Mouse (Mus musculus): ENCODE results near the gene Fam57b. TPM values are rescaled to one million over a fixed set of nuclear protein-coding genes. Genes with fewer than 3 reads are reported as not detected.

Fam57b gene
- polyA plus RNA-seq, 1 experiment from 2014 or later: 21.4 TPM

GRCm38 (mm10) chr7:126779983-126780970 is 17.2 kb upstream of the Fam57b start:
- H3K36me3 ChIP-seq: peaks cover 28% of the 10 kb centered on the region
- H3K9me3 ChIP-seq: no peaks in the 10 kb centered on the region
- ATAC-seq (ENCODE audit: low FRiP score, low read depth): peak; percentile 79
- H3K4me2 ChIP-seq (replicated peaks): peak overlapping the region; percentile 71
- peak overlapping the region; percentile 38 for H3K4me3 ChIP-seq
- peak overlapping the region; percentile 54 for H3K9ac ChIP-seq
- WGBS: 1% methylated on average over 21 of the region's 21 CpGs
- H3K27ac ChIP-seq: peak overlapping the region; percentile 62
- no peaks in the 10 kb centered on the region for H3K27me3 ChIP-seq (replicated peaks)
- peaks cover 39% of the 10 kb centered on the region for H3K4me1 ChIP-seq

- Histone ChIP-seq H3K27ac (peak within 1 kb of the TSS; percentile 62; the same call in 1 of the 2 replicates), H3K27me3 (replicated peaks) (no peaks in the 10 kb centered on the region), H3K9me3 (no peaks in the 10 kb centered on the region), H3K4me3 (peak within 1 kb of the TSS; percentile 38), H3K9ac (peak within 1 kb of the TSS; percentile 54), H3K36me3 (peaks cover 36% of the 10 kb centered on the region), H3K4me2 (replicated peaks) (peak within 1 kb of the TSS; percentile 71), H3K4me1 (peaks cover 35% of the 10 kb centered on the region)
- peak; percentile 23 for ATAC-seq (ENCODE audit: low FRiP score, low read depth)
- WGBS: 4% methylated on average over 22 of the region's 22 CpGs
Observed at GRCm38 (mm10) chr7:126780971-126781635, 16.4 kb upstream of the Fam57b start, which contains the start of gene Tbx6. Gene Tbx6 (plus strand): TSS chr7:126781483.

GRCm38 (mm10) chr7:126781661-126782370 is 15.7 kb upstream of the Fam57b start:
- H3K4me3 ChIP-seq: peak overlapping the region; percentile 38
- 36% methylated on average over 11 of the region's 11 CpGs for WGBS
- H3K36me3 ChIP-seq: peaks cover 43% of the 10 kb centered on the region
- no peak for ATAC-seq (ENCODE audit: low FRiP score, low read depth)
- no peaks in the 10 kb centered on the region for H3K9me3 ChIP-seq
- no peak overlapping the region; the same call in 1 of the 2 replicates for H3K27ac ChIP-seq
- H3K9ac ChIP-seq: peak overlapping the region; percentile 54; the same call in 1 of the 2 replicates
- H3K4me1 ChIP-seq: peaks cover 33% of the 10 kb centered on the region
- H3K4me2 ChIP-seq (replicated peaks): peak overlapping the region; percentile 71
- no peaks in the 10 kb centered on the region for H3K27me3 ChIP-seq (replicated peaks)

GRCm38 (mm10) chr7:126782693-126783092 is 14.8 kb upstream of the Fam57b start:
- Histone ChIP-seq H3K4me1 (peaks cover 25% of the 10 kb centered on the region), H3K27ac (no peak overlapping the region), H3K4me3 (no peak overlapping the region), H3K4me2 (replicated peaks) (no peak overlapping the region), H3K9me3 (no peaks in the 10 kb centered on the region), H3K27me3 (replicated peaks) (no peaks in the 10 kb centered on the region), H3K36me3 (peaks cover 51% of the 10 kb centered on the region), H3K9ac (no peak overlapping the region)
- WGBS: 85% methylated on average over 13 of the region's 13 CpGs
- no peak for ATAC-seq (ENCODE audit: low FRiP score, low read depth)

GRCm38 (mm10) chr7:126784469-126784868 is 13.0 kb upstream of the Fam57b start:
- Histone ChIP-seq H3K9ac (no peak overlapping the region), H3K27me3 (replicated peaks) (no peaks in the 10 kb centered on the region), H3K4me3 (no peak overlapping the region), H3K4me1 (peaks cover 20% of the 10 kb centered on the region), H3K27ac (no peak overlapping the region), H3K4me2 (replicated peaks) (no peak overlapping the region), H3K9me3 (no peaks in the 10 kb centered on the region), H3K36me3 (peaks cover 58% of the 10 kb centered on the region)
- 84% methylated on average over 7 of the region's 7 CpGs for WGBS
- no peak for ATAC-seq (ENCODE audit: low FRiP score, low read depth)

GRCm38 (mm10) chr7:126785056-126785455 is 12.4 kb upstream of the Fam57b start:
- H3K9ac ChIP-seq: no peak overlapping the region
- peaks cover 64% of the 10 kb centered on the region for H3K36me3 ChIP-seq
- no peak for ATAC-seq (ENCODE audit: low FRiP score, low read depth)
- no peak overlapping the region for H3K4me2 ChIP-seq (replicated peaks)
- H3K9me3 ChIP-seq: no peaks in the 10 kb centered on the region
- H3K4me3 ChIP-seq: no peak overlapping the region
- 79% methylated on average over 4 of the region's 4 CpGs for WGBS
- H3K27me3 ChIP-seq (replicated peaks): no peaks in the 10 kb centered on the region
- no peak overlapping the region for H3K27ac ChIP-seq
- peaks cover 15% of the 10 kb centered on the region for H3K4me1 ChIP-seq

GRCm38 (mm10) chr7:126786142-126786541 is 11.3 kb upstream of the Fam57b start:
- no peaks in the 10 kb centered on the region for H3K9me3 ChIP-seq
- H3K27ac ChIP-seq: no peak overlapping the region
- 92% methylated on average over 14 of the region's 14 CpGs for WGBS
- peaks cover 66% of the 10 kb centered on the region for H3K36me3 ChIP-seq
- H3K4me1 ChIP-seq: peaks cover 18% of the 10 kb centered on the region
- ATAC-seq (ENCODE audit: low FRiP score, low read depth): no peak
- H3K27me3 ChIP-seq (replicated peaks): no peaks in the 10 kb centered on the region
- H3K4me3 ChIP-seq: no peak overlapping the region
- H3K9ac ChIP-seq: no peak overlapping the region
- no peak overlapping the region for H3K4me2 ChIP-seq (replicated peaks)

GRCm38 (mm10) chr7:126789141-126789540 is 8.3 kb upstream of the Fam57b start:
- no peak overlapping the region for H3K9ac ChIP-seq
- H3K9me3 ChIP-seq: no peaks in the 10 kb centered on the region
- no peak overlapping the region for H3K27ac ChIP-seq
- no peak overlapping the region for H3K4me3 ChIP-seq
- H3K4me2 ChIP-seq (replicated peaks): no peak overlapping the region
- peaks cover 60% of the 10 kb centered on the region for H3K36me3 ChIP-seq
- ATAC-seq (ENCODE audit: low FRiP score, low read depth): no peak
- peaks cover 22% of the 10 kb centered on the region for H3K4me1 ChIP-seq
- WGBS: 95% methylated on average over 4 of the region's 4 CpGs
- no peaks in the 10 kb centered on the region for H3K27me3 ChIP-seq (replicated peaks)

GRCm38 (mm10) chr7:126791851-126792720 is 5.4 kb upstream of the Fam57b start, which contains the start of gene Ppp4c:
Gene Ppp4c (minus strand): TSS chr7:126792496.
- H3K9me3 ChIP-seq: no peaks in the 10 kb centered on the region
- H3K4me3 ChIP-seq: peak within 1 kb of the TSS; percentile 97
- no peaks in the 10 kb centered on the region for H3K27me3 ChIP-seq (replicated peaks)
- ATAC-seq (ENCODE audit: low FRiP score, low read depth): peak; percentile 93
- H3K36me3 ChIP-seq: peaks cover 56% of the 10 kb centered on the region
- H3K4me2 ChIP-seq (replicated peaks): peak within 1 kb of the TSS; percentile 81
- H3K4me1 ChIP-seq: peaks cover 38% of the 10 kb centered on the region
- H3K9ac ChIP-seq: peak within 1 kb of the TSS; percentile 93
- WGBS: under 1% methylated on average over 82 of the region's 83 CpGs
- peak within 1 kb of the TSS; percentile 69 for H3K27ac ChIP-seq

GRCm38 (mm10) chr7:126792721-126793443 is 4.6 kb upstream of the Fam57b start:
- H3K36me3 ChIP-seq: peaks cover 52% of the 10 kb centered on the region
- H3K4me1 ChIP-seq: peaks cover 46% of the 10 kb centered on the region
- peak; percentile 51 for ATAC-seq (ENCODE audit: low FRiP score, low read depth)
- 0 out of 2 replicates have a peak overlapping the region, but pooled peaks have one; percentile 69 for H3K27ac ChIP-seq
- H3K9ac ChIP-seq: peak overlapping the region; percentile 93
- H3K4me3 ChIP-seq: peak overlapping the region; percentile 97
- no peaks in the 10 kb centered on the region for H3K27me3 ChIP-seq (replicated peaks)
- H3K9me3 ChIP-seq: no peaks in the 10 kb centered on the region
- H3K4me2 ChIP-seq (replicated peaks): peak overlapping the region; percentile 81
- 32% methylated on average over 11 of the region's 11 CpGs for WGBS
